Mouse (Mus musculus): ENCODE measurements at regions not wholly inside any gene's neighbourhood (a gene's known extent, or its start where the extent isn't known, plus 50 kb on each side); places are given as distances from the start of the nearest gene placed in this dataset.
A peak's percentile ranks its signal among the peaks of the same experiment; 100 is the strongest.
"Not testable (repeated sequence)": the region's sequence is repeated elsewhere in the genome, so short reads cannot be mapped to it uniquely, and the experiment has no call there.

GRCm38 (mm10) chr5:75419282-75419681 is 155.4 kb upstream of the Kit start:
- not testable (repeated sequence) for ATAC-seq (replicated peaks; ENCODE audit: low FRiP score); H3K27me3 ChIP-seq; H3K27ac ChIP-seq; H3K4me3 ChIP-seq (replicated peaks); H3K36me3 ChIP-seq; H3K4me1 ChIP-seq; H3K4me2 ChIP-seq; H3K9ac ChIP-seq; H3K9me3 ChIP-seq (replicated peaks)
- 91% methylated on average over 2 of the region's 2 CpGs for WGBS

GRCm38 (mm10) chr5:75432885-75433284 is 141.8 kb upstream of the Kit start:
- H3K9me3 ChIP-seq (replicated peaks) = no peaks in the 10 kb centered on the region
- no peak for ATAC-seq (replicated peaks; ENCODE audit: low FRiP score)
- H3K36me3 ChIP-seq = no peaks in the 10 kb centered on the region
- H3K4me3 ChIP-seq (replicated peaks) = no peak overlapping the region
- WGBS = 88% methylated on average over 2 of the region's 2 CpGs
- H3K4me2 ChIP-seq = no peak overlapping the region
- H3K27ac ChIP-seq = no peak overlapping the region
- no peaks in the 10 kb centered on the region for H3K27me3 ChIP-seq
- no peaks in the 10 kb centered on the region for H3K4me1 ChIP-seq
- no peak overlapping the region for H3K9ac ChIP-seq

- ATAC-seq (replicated peaks; ENCODE audit: low FRiP score) = no peak
- H3K27ac ChIP-seq = no peak overlapping the region
- no peak overlapping the region for H3K4me2 ChIP-seq
- no peak overlapping the region for H3K9ac ChIP-seq
- no peaks in the 10 kb centered on the region for H3K36me3 ChIP-seq
- no peak overlapping the region for H3K4me3 ChIP-seq (replicated peaks)
- H3K4me1 ChIP-seq = no peaks in the 10 kb centered on the region
- 81% methylated on average over 5 of the region's 5 CpGs for WGBS
- no peaks in the 10 kb centered on the region for H3K9me3 ChIP-seq (replicated peaks)
- H3K27me3 ChIP-seq = no peaks in the 10 kb centered on the region
These were observed 136.8 kb upstream of the Kit start for GRCm38 (mm10) chr5:75437924-75438323.

- no peaks in the 10 kb centered on the region for H3K36me3 ChIP-seq
- H3K27ac ChIP-seq = no peak overlapping the region
- H3K4me3 ChIP-seq (replicated peaks) = no peak overlapping the region
- H3K9me3 ChIP-seq (replicated peaks) = no peaks in the 10 kb centered on the region
- H3K4me1 ChIP-seq = no peaks in the 10 kb centered on the region
- WGBS = 89% methylated on average over 3 of the region's 3 CpGs
- no peaks in the 10 kb centered on the region for H3K27me3 ChIP-seq
- no peak for ATAC-seq (replicated peaks; ENCODE audit: low FRiP score)
- H3K9ac ChIP-seq = no peak overlapping the region
- H3K4me2 ChIP-seq = no peak overlapping the region
These were observed 130.6 kb upstream of the Kit start for GRCm38 (mm10) chr5:75444024-75444604.

- Histone ChIP-seq H3K4me1 (peaks cover 14% of the 10 kb centered on the region; the same call in 1 of the 2 replicates), H3K4me3 (replicated peaks) (no peak overlapping the region), H3K36me3 (no peaks in the 10 kb centered on the region), H3K9ac (no peak overlapping the region), H3K27me3 (no peaks in the 10 kb centered on the region; the same call in 1 of the 2 replicates), H3K4me2 (no peak overlapping the region), H3K27ac (no peak overlapping the region), H3K9me3 (replicated peaks) (no peaks in the 10 kb centered on the region)
- 52% methylated on average over 1 of the region's 1 CpGs for WGBS
- no peak for ATAC-seq (replicated peaks; ENCODE audit: low FRiP score)
These were observed 128.3 kb upstream of the Kit start for GRCm38 (mm10) chr5:75446386-75446785.

- no peaks in the 10 kb centered on the region for H3K9me3 ChIP-seq (replicated peaks)
- H3K27me3 ChIP-seq = peaks cover 3% of the 10 kb centered on the region
- no peaks in the 10 kb centered on the region for H3K36me3 ChIP-seq
- H3K4me2 ChIP-seq = no peak overlapping the region
- H3K27ac ChIP-seq = no peak overlapping the region
- 56% methylated on average over 21 of the region's 21 CpGs for WGBS
- no peak overlapping the region for H3K4me3 ChIP-seq (replicated peaks)
- ATAC-seq (replicated peaks; ENCODE audit: low FRiP score) = no peak; the same call in 1 of the 2 replicates
- H3K9ac ChIP-seq = no peak overlapping the region
- peaks cover 14% of the 10 kb centered on the region; the same call in 1 of the 2 replicates for H3K4me1 ChIP-seq
These were observed 124.7 kb upstream of the Kit start for GRCm38 (mm10) chr5:75449913-75450525.

- H3K27ac ChIP-seq = no peak overlapping the region
- no peak overlapping the region for H3K4me3 ChIP-seq (replicated peaks)
- peaks cover 3% of the 10 kb centered on the region for H3K27me3 ChIP-seq
- ATAC-seq (replicated peaks; ENCODE audit: low FRiP score) = peak; percentile 71
- WGBS = 52% methylated on average over 9 of the region's 9 CpGs
- H3K4me2 ChIP-seq = no peak overlapping the region
- H3K4me1 ChIP-seq = peaks cover 14% of the 10 kb centered on the region; the same call in 1 of the 2 replicates
- H3K36me3 ChIP-seq = no peaks in the 10 kb centered on the region
- H3K9me3 ChIP-seq (replicated peaks) = no peaks in the 10 kb centered on the region
- no peak overlapping the region for H3K9ac ChIP-seq
These were observed 124.2 kb upstream of the Kit start for GRCm38 (mm10) chr5:75450564-75450963.

GRCm38 (mm10) chr5:75451081-75451480 is 123.6 kb upstream of the Kit start:
- no peak overlapping the region for H3K9ac ChIP-seq
- no peak overlapping the region for H3K4me3 ChIP-seq (replicated peaks)
- peaks cover 14% of the 10 kb centered on the region; the same call in 1 of the 2 replicates for H3K4me1 ChIP-seq
- WGBS = 26% methylated on average over 5 of the region's 5 CpGs
- H3K9me3 ChIP-seq (replicated peaks) = no peaks in the 10 kb centered on the region
- peaks cover 3% of the 10 kb centered on the region for H3K27me3 ChIP-seq
- H3K36me3 ChIP-seq = no peaks in the 10 kb centered on the region
- ATAC-seq (replicated peaks; ENCODE audit: low FRiP score) = no peak
- no peak overlapping the region for H3K27ac ChIP-seq
- H3K4me2 ChIP-seq = no peak overlapping the region

GRCm38 (mm10) chr5:75451693-75452092 is 123.0 kb upstream of the Kit start:
- Histone ChIP-seq H3K9me3 (replicated peaks) (no peaks in the 10 kb centered on the region), H3K36me3 (no peaks in the 10 kb centered on the region), H3K27me3 (peaks cover 3% of the 10 kb centered on the region), H3K4me1 (peaks cover 14% of the 10 kb centered on the region; the same call in 1 of the 2 replicates), H3K9ac (no peak overlapping the region), H3K27ac (no peak overlapping the region), H3K4me2 (no peak overlapping the region), H3K4me3 (replicated peaks) (no peak overlapping the region)
- ATAC-seq (replicated peaks; ENCODE audit: low FRiP score) = no peak
- WGBS = 74% methylated on average over 8 of the region's 8 CpGs

- WGBS = 72% methylated on average over 9 of the region's 9 CpGs
- H3K27ac ChIP-seq = no peak overlapping the region
- ATAC-seq (replicated peaks; ENCODE audit: low FRiP score) = no peak
- H3K9me3 ChIP-seq (replicated peaks) = no peaks in the 10 kb centered on the region
- H3K4me3 ChIP-seq (replicated peaks) = no peak overlapping the region
- peaks cover 3% of the 10 kb centered on the region for H3K27me3 ChIP-seq
- H3K4me2 ChIP-seq = no peak overlapping the region
- H3K4me1 ChIP-seq = peaks cover 14% of the 10 kb centered on the region; the same call in 1 of the 2 replicates
- H3K36me3 ChIP-seq = no peaks in the 10 kb centered on the region
- H3K9ac ChIP-seq = no peak overlapping the region
These were observed 120.8 kb upstream of the Kit start for GRCm38 (mm10) chr5:75453757-75454390.

GRCm38 (mm10) chr5:75454961-75455541 is 119.7 kb upstream of the Kit start:
- no peak overlapping the region for H3K27ac ChIP-seq
- no peak overlapping the region for H3K4me3 ChIP-seq (replicated peaks)
- no peaks in the 10 kb centered on the region for H3K9me3 ChIP-seq (replicated peaks)
- no peaks in the 10 kb centered on the region for H3K36me3 ChIP-seq
- ATAC-seq (replicated peaks; ENCODE audit: low FRiP score) = no peak
- no peak overlapping the region for H3K4me2 ChIP-seq
- H3K27me3 ChIP-seq = peaks cover 3% of the 10 kb centered on the region
- 63% methylated on average over 16 of the region's 16 CpGs for WGBS
- no peak overlapping the region for H3K9ac ChIP-seq
- H3K4me1 ChIP-seq = peaks cover 12% of the 10 kb centered on the region; the same call in 1 of the 2 replicates

GRCm38 (mm10) chr5:75457403-75457802 is 117.3 kb upstream of the Kit start:
- Histone ChIP-seq H3K9ac (no peak overlapping the region), H3K27me3 (peaks cover 3% of the 10 kb centered on the region; the same call in 1 of the 2 replicates), H3K9me3 (replicated peaks) (no peaks in the 10 kb centered on the region), H3K36me3 (no peaks in the 10 kb centered on the region), H3K4me1 (no peaks in the 10 kb centered on the region), H3K27ac (no peak overlapping the region), H3K4me2 (no peak overlapping the region), H3K4me3 (replicated peaks) (no peak overlapping the region)
- 76% methylated on average over 6 of the region's 6 CpGs for WGBS
- no peak for ATAC-seq (replicated peaks; ENCODE audit: low FRiP score)
